Mouse (Mus musculus) forelimb bud, embryonic 11.5 days (tissue): Measurements from ENCODE around the gene Ap1b1.
"Not testable (repeated sequence)": the region's sequence is repeated elsewhere in the genome, so short reads cannot be mapped to it uniquely, and the experiment has no call there.

Experiments
- DNase-seq: peaks from one replicate; pipeline ENCODE4 v3.0.0-alpha.2; 2012; ENCODE audit warnings: low read depth, low spot score

The Ap1b1 gene

DNA sequence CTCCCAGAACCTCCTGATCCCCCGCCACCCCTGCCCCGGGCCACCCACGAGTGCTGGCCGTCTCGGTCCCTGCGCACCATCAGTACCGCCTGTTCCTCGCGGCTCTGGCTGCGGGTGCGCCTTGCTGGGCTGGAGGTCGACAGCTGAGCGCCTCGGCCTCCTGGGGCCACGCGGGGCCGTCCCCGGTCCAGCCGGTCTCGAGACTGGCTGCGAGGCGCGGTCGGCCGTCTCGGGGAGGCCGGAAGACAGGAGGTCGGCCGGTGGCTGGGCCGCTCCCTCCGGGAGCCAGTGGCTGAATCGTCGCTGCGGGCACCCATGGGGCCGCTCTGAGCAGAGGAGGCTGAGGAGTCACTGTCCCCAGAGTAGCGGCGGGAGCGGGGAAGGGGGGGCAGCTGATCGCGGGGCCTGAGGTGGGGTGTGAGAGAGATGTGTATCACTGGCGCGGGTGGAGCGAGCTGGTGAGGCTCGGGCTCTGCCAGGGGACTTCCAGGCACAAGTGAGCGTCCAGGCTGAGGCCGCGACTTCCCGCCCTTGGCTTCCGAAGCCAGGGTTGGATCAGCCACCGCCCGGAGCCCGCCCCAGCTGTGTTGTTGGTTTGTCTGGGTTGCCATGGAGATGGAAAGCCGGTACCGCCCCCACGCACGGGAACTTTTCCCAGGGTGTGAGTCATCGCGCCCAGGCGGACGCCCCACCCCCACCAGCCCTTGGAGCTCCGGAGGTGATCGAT is 75.0 kb downstream of the Ap1b1 start:
- peak; percentile 76 for DNase-seq

DNA sequence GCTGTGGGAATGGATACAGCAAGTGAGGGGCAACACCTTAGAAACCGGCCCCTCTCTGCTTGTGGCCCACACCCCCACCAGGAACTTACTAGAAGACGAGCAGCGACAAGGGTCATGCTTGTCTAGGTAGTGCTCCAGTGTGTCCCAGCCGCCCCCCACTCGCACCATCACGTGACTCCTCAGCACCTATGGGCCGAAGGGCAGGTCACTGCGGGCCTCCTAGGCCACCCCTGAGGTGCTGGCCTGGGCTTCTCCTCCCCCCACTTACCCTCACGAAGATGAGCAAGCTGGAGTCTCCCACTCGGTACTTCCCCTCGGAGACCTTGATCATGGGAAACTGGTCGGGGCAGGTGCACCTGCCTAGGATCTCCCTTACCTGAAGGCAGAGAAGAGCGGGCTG is 75.7 kb downstream of the Ap1b1 start:
- DNase-seq: no peak

DNA sequence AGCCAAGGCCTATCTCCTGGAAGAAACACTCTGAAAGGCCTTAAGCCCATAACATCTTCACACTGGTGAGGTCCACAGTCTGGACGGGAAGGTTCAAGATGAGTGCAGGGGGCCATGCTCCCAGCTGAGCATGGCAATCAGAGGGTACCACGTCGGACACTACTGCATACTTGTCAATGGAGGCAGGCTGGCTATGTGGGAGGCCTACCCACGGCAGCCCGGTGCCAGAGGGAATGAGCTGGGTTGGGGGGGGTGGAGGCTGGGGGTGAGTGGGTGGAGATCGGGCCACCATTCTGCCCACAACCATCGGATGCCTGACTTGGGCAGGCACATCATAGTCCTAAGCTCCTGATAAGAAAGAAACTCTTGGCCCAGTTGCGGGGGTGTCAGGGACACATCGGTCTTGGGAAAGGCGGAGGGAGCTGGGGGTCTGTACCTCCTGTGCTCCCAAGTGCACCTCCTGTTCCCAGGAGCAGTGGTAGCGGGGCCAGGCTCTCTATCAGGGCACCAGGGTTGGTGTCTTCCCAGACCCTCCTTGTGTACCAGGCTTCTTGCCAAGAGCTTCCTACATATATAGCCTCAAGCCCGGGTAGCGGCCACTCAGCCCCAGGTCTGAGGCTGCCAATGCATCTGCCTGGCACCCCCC is 76.4 kb downstream of the Ap1b1 start:
- no peak for DNase-seq

DNA sequence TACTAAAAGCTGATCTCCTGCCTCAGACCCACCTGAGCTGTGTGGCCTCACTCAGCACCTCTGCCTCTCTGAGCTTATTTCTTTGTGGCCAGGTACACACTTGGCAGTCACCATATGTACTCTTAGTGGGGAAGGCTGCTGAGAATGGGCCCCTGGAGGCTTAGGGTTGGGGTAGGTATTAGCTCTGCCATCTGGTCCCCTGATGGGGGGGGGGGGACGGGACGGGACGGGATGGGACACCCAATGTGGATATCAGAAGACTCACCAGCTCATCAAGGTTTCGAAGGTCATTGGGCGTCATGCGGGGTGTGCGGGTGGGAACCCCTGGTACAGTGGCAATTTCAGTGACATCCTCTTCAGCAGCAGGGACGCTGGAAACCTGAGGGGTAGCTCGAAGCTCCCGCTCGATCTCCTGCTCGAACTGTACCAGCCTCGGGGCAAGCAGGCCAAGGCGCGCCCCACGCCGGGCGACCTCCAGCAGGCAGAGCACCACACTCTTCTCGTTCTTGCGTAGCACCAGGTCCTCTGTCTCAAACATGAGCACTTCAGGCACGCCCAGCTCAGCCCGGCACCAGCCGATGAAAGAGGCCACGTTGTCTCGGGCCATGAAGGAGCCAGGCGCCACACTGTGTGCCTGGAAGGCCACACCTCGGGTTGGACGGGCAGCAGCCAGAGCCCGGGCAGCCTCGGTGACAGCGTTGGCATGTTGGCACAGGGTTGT is 77.1 kb downstream of the Ap1b1 start:
- DNase-seq: no peak

DNA sequence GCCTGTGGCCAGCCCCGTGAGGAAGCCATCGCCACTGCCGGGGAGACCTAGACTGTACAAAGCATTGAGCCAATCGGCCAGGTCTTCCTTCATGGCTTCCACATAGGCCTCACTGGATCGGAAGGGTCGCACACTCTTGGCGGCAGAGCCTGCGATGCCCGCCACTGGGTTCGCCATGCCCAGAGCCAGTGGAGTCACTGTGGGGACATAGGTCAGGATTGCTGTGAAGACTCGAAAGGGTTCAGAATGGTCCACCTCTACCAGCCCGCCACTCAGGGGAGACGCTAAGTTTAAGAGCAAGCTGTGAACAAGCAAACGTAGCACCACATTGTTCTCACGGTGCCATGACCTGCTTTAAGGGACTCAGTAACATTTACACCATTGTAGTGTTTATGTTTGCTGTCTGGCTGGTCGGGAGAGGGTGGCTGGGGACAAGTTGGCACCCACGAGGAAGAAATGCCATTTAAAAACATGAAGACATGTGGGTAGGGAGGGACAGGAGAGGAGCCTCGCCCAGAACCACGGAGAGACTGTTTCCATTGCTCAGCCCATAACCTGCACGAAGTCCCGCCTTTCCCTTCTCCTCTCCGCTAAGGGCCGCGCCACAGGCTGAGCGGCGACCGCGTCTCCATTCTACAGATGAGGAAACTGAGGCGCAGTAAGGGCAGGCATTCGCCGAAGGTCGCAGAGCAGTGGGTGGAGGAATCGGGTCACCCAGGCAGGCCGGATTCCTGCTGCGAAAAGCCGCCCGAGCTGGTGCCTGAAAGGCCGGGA is 77.8 kb downstream of the Ap1b1 start:
- no peak for DNase-seq

DNA sequence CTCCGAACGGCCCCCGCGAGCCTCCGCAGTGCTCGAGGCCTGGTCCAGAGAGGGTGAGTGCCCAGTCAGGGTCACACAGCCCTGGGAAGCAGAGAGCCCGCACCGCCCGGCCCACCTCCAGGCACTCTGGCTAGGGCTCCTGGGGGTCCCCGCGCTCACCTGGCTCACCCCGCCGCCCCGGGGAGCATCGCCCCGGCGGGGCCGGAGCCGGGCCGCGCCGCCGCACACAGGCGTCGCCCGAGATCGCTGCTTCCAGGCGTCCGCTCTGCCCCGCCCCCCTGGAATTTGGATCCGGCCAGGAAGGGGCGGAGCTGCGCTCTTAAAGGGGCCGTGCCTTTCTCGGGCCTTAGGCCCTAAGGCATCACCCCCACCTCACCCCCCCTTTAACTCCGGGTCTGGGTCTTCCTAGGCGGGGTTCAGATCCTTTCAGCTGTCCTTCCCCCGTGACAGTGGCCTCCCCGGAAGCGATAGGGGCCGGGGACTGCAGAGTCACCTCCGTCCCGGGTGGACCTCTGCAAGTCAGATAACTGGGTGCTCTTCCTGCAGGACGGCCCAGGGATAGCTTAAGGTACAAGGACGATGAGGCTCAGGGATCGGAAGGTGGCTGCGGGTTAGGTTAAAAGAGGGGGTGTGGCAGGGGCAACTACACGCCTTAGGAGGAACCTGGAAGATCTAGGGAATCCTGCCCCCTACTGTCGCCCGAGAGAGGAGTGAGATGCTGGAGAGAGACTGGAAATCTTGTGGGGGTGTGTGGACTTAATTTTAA is 78.6 kb downstream of the Ap1b1 start, which contains the start of gene Gas2l1:
TSS of gene Gas2l1 (minus strand) at position 272 of the 766 bp plus-strand sequence.
- peak; percentile 81 for DNase-seq

DNA sequence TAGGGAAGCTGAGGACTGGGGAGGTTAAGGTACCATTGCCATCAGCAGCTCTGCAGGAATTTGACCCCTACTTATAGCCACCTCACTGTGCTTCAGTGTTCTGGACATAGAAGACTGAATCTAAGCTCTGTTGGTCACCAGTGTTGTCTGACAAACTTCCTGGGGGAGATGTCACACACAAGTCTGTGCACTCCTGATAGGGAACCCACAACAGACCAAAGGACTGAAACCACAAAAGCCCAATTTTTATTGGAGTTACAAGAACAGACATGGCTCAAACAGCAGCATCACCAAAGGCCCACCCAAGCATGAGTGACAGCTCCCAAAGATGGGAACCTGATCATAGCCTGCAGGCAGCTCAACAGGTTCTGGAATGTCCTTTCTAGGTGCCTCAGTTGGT is 80.4 kb downstream of the Ap1b1 start:
- DNase-seq: no peak

DNA sequence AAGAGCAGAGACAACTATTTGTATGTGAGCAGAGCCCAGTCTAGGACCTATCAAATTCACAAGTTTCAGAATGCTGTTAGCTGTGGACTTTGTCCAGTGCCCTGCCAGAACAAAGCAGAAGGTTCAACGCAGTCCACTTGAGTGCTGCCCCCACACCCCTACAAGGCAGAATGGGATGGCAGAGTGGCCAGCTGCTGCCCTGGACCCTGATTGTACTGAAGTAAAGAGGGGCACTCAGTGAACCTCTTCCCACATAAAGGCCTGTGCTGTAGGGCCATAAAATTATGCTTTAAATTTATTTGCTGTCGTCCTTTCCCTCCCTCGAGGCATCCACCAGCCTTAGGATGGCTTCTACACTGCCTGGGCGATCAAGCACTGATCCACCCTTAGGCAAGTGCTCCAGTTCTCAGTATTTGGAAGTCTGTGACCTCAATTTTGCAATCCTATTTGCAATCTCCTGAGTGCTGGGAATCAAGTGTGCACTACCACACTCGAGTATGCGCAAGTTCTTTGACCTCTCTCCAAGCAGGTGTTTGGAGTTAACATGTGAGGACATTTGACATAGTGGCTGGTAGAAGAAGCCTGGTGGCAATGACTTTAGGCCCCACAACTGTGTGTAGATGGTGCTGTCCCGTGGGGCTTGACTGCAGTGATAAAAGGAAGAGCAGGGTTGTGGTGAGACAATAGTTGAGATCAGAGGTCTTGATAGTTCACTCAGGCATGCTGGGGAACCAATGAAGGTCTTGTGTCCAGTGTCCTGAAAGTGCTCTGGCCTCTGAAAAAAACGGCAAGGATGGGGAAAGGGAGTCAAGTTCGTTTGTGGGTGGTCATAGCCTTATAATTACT is 81.7 kb downstream of the Ap1b1 start:
- DNase-seq: no peak

DNA sequence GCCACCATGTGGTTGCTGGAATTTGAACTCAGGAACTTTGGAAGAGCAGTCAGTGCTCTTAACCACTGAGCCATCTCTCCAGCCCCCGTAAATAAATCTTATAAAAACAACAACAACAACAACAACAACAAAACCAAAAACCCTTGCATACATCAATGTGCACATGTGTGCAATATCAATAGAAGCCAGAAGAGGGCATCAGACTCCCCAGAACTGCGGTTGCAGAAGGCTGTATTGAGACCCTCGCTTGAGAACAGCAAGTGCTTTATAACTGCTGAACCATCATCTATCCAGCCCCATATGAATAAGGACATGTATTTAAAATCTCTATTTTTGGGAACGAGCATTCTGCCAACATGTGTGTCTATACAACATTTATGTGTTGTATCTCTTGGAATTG is 88.3 kb downstream of the Ap1b1 start:
- DNase-seq: no peak

DNA sequence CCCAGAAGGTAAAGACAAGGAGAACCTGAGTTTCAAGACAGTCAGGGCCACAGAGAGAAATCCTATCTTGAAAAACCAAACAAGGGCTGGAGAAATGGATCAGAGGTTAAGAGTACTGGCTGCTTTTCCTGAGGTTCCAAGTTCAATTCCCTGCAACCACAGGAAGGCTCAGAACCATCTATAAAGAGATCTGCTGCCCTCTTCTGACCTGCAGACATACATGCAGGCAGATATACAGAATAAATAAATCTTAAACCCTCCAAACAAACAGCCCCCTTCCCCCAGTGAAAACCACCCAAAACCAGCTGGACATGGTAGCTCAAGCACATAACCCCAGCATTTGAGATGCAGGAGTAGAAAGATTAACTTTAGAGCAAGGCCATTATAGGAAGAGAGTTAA is 89.1 kb downstream of the Ap1b1 start:
- no peak for DNase-seq

DNA sequence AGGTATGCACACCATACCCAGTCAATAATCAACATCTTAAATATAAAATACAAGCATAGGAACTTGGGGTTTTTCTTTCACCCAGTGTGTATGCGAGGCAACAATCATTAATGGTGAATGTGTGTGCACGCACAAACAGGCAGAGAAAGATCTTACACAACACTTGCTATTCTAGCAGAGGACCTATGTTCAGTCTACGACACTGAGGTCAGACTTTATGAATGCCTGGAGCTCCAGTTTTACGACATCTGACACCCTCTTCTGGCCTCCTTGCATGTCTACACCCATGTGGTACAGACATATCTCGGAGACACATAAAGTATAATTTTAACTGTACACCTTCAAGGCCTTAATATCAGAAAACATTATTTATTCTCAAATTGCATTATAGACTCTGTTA is 90.2 kb downstream of the Ap1b1 start:
- not testable (repeated sequence) for DNase-seq

DNA sequence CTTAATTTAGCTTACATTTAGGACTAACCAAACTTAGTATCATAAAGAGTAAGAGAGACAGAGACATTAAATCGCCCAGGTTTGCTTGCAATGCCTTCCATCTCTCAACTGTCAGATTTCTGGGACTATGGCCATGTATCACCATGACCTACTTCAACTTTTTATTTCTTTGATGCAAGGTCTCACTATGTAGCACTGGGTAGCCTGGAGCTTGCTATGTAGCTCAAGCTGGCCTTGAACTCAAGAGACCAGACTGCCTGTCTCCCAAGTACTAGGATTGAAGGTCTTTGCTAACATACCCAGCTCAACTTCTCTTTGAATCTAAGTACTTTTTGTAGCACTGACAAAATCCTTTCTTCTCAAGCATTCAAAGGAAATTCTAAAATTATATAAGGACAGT is 102.5 kb downstream of the Ap1b1 start:
- DNase-seq: no peak

DNA sequence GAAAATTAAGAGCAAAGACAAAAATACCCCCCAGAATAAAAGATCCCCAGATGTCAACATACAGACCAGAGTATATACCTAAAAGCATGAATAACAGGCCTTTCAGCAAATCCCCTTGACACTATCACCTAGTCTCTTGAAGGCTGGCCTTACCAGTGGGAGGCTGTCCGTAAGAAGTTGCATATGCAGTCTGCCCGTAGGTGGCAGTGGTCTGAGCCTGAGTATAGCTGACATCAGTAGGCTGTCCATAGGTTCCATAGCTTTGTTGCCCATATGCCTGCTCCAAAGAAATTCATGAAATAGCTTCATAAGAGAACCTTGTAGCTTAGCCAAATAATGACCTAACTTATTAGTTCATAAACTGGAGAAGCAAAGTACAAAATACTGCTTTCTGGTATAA is 105.1 kb downstream of the Ap1b1 start:
- DNase-seq: no peak
